Mouse (Mus musculus) G1E (cell line): ENCODE data around the gene Tpcn2.

ENCODE experiments used
- CTCF ChIP-seq: IDR thresholded peaks from 2 replicates; pipeline ENCODE4 v1.5.1; 2012; ENCODE audit warnings: low read depth, low read length, inconsistent platforms, mixed read lengths
- GATA1 ChIP-seq: IDR thresholded peaks from 2 replicates; pipeline ENCODE4 v1.6.1; 2012; ENCODE audit warnings: borderline replicate concordance, low read length, inconsistent platforms, mixed read lengths
- GATA2 ChIP-seq: IDR thresholded peaks from 2 replicates; pipeline ENCODE4 v1.6.1; 2012; ENCODE audit warnings: low read depth, low read length, inconsistent platforms, borderline replicate concordance
- POLR2AphosphoS5 ChIP-seq: IDR thresholded peaks from 2 replicates; pipeline ENCODE4 v1.6.1; 2012; ENCODE audit warnings: low read depth, low read length, inconsistent platforms; ENCODE audit not compliant: insufficient replicate concordance
- TAL1 ChIP-seq: conservative IDR thresholded peaks from 2 replicates; pipeline ENCODE4 v1.6.1; 2012; ENCODE audit warnings: low read depth, low read length, inconsistent platforms, mixed read lengths

- TF ChIP-seq CTCF (no peak), GATA2 (no peak), TAL1 (no peak), GATA1 (no peak), POLR2AphosphoS5 (no peak)
These were observed 770 bp downstream of the Tpcn2 start for GRCm38 (mm10) chr7:145283041-145283440.
